Mouse (Mus musculus): Measurements from ENCODE around the gene Crim1. TPM values are rescaled to one million over a fixed set of nuclear protein-coding genes. Genes with fewer than 3 reads are reported as not detected.
A peak's percentile ranks its signal among the peaks of the same experiment; 100 is the strongest.

Gene Crim1
- polyA plus RNA-seq (2015; fragmentation: Nextera tagmentation; extraction: Ambion mirVana), result 4.7 and 5.1 TPM in 2 replicates

DNA sequence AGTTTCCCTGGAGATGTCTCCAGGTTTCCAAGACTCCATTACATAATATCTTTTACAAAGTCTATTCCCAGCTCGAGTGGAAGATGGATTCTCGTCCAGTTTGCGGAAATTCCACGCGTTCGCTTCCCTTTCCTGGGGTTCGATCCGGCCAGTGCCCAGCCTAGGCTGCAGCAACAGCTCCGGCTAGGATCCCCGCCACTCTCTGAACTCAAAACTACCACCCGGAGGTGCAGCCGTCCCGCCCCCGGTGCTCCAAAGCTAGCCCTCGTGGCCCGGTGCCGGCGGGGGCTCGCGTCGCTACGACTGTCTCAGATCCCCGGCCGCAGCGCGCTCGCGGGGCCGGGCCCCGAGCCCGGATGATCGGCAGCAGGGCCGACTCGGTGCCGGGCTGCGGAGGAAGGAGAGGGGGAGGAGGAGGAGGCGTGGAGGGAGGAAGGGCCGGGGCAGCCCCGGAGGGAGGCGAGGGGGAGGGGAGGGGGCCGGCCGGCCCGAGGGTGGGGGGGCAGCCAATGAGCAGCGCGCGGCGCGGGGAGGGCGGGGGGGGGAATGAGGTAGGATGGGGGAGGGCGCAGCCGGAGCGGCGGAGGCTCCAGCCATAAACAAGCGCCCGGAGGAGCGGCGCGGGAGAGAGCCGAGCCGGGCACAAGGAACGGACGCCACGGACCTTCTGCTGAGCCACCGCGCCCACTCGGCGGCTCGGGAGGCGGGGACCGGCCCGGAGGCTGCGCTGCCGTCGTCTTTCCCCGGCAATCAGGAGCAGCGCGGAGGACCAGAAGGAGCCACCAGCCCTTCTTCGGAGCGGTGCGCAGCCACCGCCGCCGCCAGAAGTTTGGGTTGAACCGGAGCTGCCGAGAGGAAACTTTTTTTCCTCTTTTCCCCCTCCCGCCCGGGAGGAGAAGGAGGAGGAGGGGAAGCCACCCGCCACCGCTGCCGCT is at the start of gene Crim1:
Gene Crim1 (plus strand): TSS at position 623 of the 935 bp plus-strand sequence.
- peak; percentile 84 for ATAC-seq (ENCODE audit: low read depth)
- no peaks in the 10 kb centered on the region for H3K36me3 ChIP-seq (ENCODE audit: control insufficient read depth, insufficient read depth, low read length)
- peaks cover 12% of the 10 kb centered on the region for H3K4me1 ChIP-seq (replicated peaks; ENCODE audit: control insufficient read depth, insufficient read depth, low read length)
- H3K9me3 ChIP-seq (ENCODE audit: control insufficient read depth, low read length), result no peaks in the 10 kb centered on the region
- peak within 1 kb of the TSS; percentile 86 for H3K27ac ChIP-seq (ENCODE audit: low read length)
- H3K27me3 ChIP-seq (ENCODE audit: control insufficient read depth, insufficient read depth, low read depth, low read length), result peaks cover 31% of the 10 kb centered on the region
- H3K9ac ChIP-seq (ENCODE audit: low read length), result peak within 1 kb of the TSS; percentile 76
- H3K4me2 ChIP-seq (ENCODE audit: low read depth, low read length), result peak within 1 kb of the TSS; percentile 86
- H3K4me3 ChIP-seq (ENCODE audit: low read length), result peak within 1 kb of the TSS; percentile 71
- under 1% methylated on average over 60 of the region's 90 CpGs for WGBS

- peaks cover 3% of the 10 kb centered on the region; the same call in 1 of the 2 replicates for H3K27me3 ChIP-seq (ENCODE audit: control insufficient read depth, insufficient read depth, low read depth, low read length)
- no peak overlapping the region for H3K27ac ChIP-seq (ENCODE audit: low read length)
- no peak for ATAC-seq (ENCODE audit: low read depth)
- WGBS, result 55% methylated on average over 13 of the region's 13 CpGs
- no peaks in the 10 kb centered on the region for H3K9me3 ChIP-seq (ENCODE audit: control insufficient read depth, low read length)
- no peak overlapping the region for H3K9ac ChIP-seq (ENCODE audit: low read length)
- H3K4me1 ChIP-seq (replicated peaks; ENCODE audit: control insufficient read depth, insufficient read depth, low read length), result no peaks in the 10 kb centered on the region
- no peaks in the 10 kb centered on the region for H3K36me3 ChIP-seq (ENCODE audit: control insufficient read depth, insufficient read depth, low read length)
- no peak overlapping the region for H3K4me3 ChIP-seq (ENCODE audit: low read length)
- H3K4me2 ChIP-seq (ENCODE audit: low read depth, low read length), result no peak overlapping the region
Measured at GRCm38 (mm10) chr17:78151479-78152282, 48.4 kb upstream of the Crim1 start.

- no peaks in the 10 kb centered on the region for H3K4me1 ChIP-seq (replicated peaks; ENCODE audit: control insufficient read depth, insufficient read depth, low read length)
- 0 out of 2 replicates have a peak, but pooled peaks have one; percentile 45 for ATAC-seq (ENCODE audit: low read depth)
- H3K9me3 ChIP-seq (ENCODE audit: control insufficient read depth, low read length), result no peaks in the 10 kb centered on the region
- H3K9ac ChIP-seq (ENCODE audit: low read length), result no peak overlapping the region
- H3K4me2 ChIP-seq (ENCODE audit: low read depth, low read length), result no peak overlapping the region
- no peaks in the 10 kb centered on the region for H3K36me3 ChIP-seq (ENCODE audit: control insufficient read depth, insufficient read depth, low read length)
- WGBS, result 23% methylated on average over 5 of the region's 5 CpGs
- H3K27me3 ChIP-seq (ENCODE audit: control insufficient read depth, insufficient read depth, low read depth, low read length), result no peaks in the 10 kb centered on the region
- H3K27ac ChIP-seq (ENCODE audit: low read length), result no peak overlapping the region
- H3K4me3 ChIP-seq (ENCODE audit: low read length), result no peak overlapping the region
Measured at GRCm38 (mm10) chr17:78163278-78163677, 36.8 kb upstream of the Crim1 start.

DNA sequence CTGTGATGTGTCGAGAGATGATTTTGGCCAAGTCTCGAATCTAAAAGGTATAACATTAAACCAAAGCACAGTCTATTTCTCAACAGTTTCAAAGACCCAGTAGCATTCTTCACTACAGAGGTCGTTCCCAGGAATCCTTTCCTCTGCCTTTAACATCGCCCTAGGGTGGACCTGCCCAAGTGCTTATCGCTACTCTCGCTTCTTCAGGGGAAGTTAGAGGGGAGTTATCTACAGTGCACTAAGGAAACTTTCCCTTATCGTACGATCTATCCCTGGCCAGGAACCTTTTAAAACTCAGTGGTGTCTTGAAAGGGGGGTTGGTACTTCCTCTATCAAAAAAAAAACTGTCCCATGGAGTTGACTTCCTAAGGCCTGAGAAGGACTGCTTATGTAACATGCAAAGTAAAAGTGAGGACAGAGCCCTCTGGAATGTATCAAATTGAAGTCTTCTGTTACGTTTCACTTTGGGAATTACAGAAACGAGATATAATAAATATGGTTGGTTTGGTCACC is 36.3 kb upstream of the Crim1 start:
- no peak overlapping the region for H3K9ac ChIP-seq (ENCODE audit: low read length)
- no peaks in the 10 kb centered on the region for H3K9me3 ChIP-seq (ENCODE audit: control insufficient read depth, low read length)
- no peak overlapping the region for H3K27ac ChIP-seq (ENCODE audit: low read length)
- no peak for ATAC-seq (ENCODE audit: low read depth)
- no peaks in the 10 kb centered on the region for H3K27me3 ChIP-seq (ENCODE audit: control insufficient read depth, insufficient read depth, low read depth, low read length)
- no peaks in the 10 kb centered on the region for H3K36me3 ChIP-seq (ENCODE audit: control insufficient read depth, insufficient read depth, low read length)
- no peaks in the 10 kb centered on the region for H3K4me1 ChIP-seq (replicated peaks; ENCODE audit: control insufficient read depth, insufficient read depth, low read length)
- H3K4me3 ChIP-seq (ENCODE audit: low read length), result no peak overlapping the region
- 68% methylated on average over 10 of the region's 10 CpGs for WGBS
- no peak overlapping the region for H3K4me2 ChIP-seq (ENCODE audit: low read depth, low read length)

DNA sequence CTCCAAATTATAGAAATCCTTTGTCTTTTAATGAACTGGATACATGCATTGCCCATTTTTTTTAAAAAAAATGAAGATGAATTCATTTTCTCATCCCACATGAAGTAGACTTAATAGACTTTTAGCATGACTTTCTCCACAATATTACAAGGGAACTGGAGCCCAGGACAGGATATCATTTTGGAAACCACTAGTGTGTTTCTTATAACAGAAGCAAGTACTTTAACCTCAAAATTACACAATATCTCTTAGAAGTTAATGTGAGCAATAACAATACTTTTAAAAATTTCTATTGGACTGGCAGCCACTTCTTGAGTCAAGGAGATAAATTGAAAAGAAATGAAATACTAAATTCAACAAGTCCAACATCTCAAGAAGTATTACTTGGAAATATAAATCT is 34.2 kb upstream of the Crim1 start:
- Histone ChIP-seq H3K4me1 (replicated peaks; ENCODE audit: control insufficient read depth, insufficient read depth, low read length) (no peaks in the 10 kb centered on the region), H3K9me3 (ENCODE audit: control insufficient read depth, low read length) (no peaks in the 10 kb centered on the region), H3K27ac (ENCODE audit: low read length) (no peak overlapping the region), H3K9ac (ENCODE audit: low read length) (no peak overlapping the region), H3K4me2 (ENCODE audit: low read depth, low read length) (no peak overlapping the region), H3K27me3 (ENCODE audit: control insufficient read depth, insufficient read depth, low read depth, low read length) (no peaks in the 10 kb centered on the region), H3K4me3 (ENCODE audit: low read length) (no peak overlapping the region), H3K36me3 (ENCODE audit: control insufficient read depth, insufficient read depth, low read length) (no peaks in the 10 kb centered on the region)
- ATAC-seq (ENCODE audit: low read depth), result no peak

DNA sequence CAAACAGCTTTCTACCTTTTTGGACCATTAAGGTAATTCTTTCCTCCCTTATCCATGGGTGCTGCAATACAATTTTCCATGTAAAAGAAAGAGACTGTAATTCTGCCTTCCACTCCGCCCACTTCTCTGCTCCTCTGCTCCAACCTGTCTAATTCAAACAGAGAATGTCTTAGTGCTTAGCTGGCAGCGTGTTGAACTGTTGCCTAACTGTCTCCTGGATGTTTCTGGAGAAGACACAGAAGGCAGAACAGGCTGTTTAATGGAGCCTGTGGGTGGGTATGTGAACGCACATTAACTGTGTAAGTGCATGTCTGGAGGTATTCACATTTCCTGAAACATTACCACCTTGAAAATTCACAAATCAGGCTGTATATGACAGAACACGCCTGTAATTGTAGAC is 33.5 kb upstream of the Crim1 start:
- Histone ChIP-seq H3K9me3 (ENCODE audit: control insufficient read depth, low read length) (no peaks in the 10 kb centered on the region), H3K4me3 (ENCODE audit: low read length) (no peak overlapping the region), H3K4me2 (ENCODE audit: low read depth, low read length) (no peak overlapping the region), H3K4me1 (replicated peaks; ENCODE audit: control insufficient read depth, insufficient read depth, low read length) (no peaks in the 10 kb centered on the region), H3K27me3 (ENCODE audit: control insufficient read depth, insufficient read depth, low read depth, low read length) (no peaks in the 10 kb centered on the region), H3K9ac (ENCODE audit: low read length) (no peak overlapping the region), H3K36me3 (ENCODE audit: control insufficient read depth, insufficient read depth, low read length) (no peaks in the 10 kb centered on the region), H3K27ac (ENCODE audit: low read length) (no peak overlapping the region)
- no peak for ATAC-seq (ENCODE audit: low read depth)
- WGBS, result 56% methylated on average over 4 of the region's 4 CpGs

DNA sequence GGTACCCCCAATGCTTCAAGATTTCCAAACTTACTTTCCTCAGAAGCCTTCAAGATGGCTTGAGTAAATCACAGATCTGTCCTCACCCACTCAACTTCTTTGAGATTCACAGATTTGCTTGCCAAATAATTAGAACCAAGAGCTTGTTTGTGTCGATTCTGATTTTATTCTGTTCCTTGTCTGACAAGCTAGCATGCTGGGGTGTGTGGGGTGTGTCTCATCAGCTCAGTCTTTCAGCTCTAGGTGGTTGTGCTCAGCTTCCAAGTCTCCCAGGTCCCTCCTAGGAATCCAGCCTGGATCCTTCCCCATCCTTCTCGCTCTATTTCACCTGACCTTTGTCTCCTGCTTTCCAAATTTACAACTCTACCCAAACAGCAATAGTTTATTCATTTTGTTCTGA is 27.7 kb upstream of the Crim1 start:
- Histone ChIP-seq H3K4me2 (ENCODE audit: low read depth, low read length) (no peak overlapping the region), H3K9ac (ENCODE audit: low read length) (no peak overlapping the region), H3K27me3 (ENCODE audit: control insufficient read depth, insufficient read depth, low read depth, low read length) (no peaks in the 10 kb centered on the region), H3K4me3 (ENCODE audit: low read length) (no peak overlapping the region), H3K9me3 (ENCODE audit: control insufficient read depth, low read length) (no peaks in the 10 kb centered on the region), H3K27ac (ENCODE audit: low read length) (no peak overlapping the region), H3K4me1 (replicated peaks; ENCODE audit: control insufficient read depth, insufficient read depth, low read length) (no peaks in the 10 kb centered on the region), H3K36me3 (ENCODE audit: control insufficient read depth, insufficient read depth, low read length) (no peaks in the 10 kb centered on the region)
- ATAC-seq (ENCODE audit: low read depth), result no peak
- 62% methylated on average over 2 of the region's 2 CpGs for WGBS

GRCm38 (mm10) chr17:78180766-78181165 is 19.3 kb upstream of the Crim1 start:
- Histone ChIP-seq H3K36me3 (ENCODE audit: control insufficient read depth, insufficient read depth, low read length) (no peaks in the 10 kb centered on the region), H3K27me3 (ENCODE audit: control insufficient read depth, insufficient read depth, low read depth, low read length) (no peaks in the 10 kb centered on the region), H3K4me1 (replicated peaks; ENCODE audit: control insufficient read depth, insufficient read depth, low read length) (no peaks in the 10 kb centered on the region), H3K27ac (ENCODE audit: low read length) (no peak overlapping the region), H3K9me3 (ENCODE audit: control insufficient read depth, low read length) (no peaks in the 10 kb centered on the region), H3K4me3 (ENCODE audit: low read length) (no peak overlapping the region), H3K4me2 (ENCODE audit: low read depth, low read length) (no peak overlapping the region), H3K9ac (ENCODE audit: low read length) (no peak overlapping the region)
- 83% methylated on average over 6 of the region's 6 CpGs for WGBS
- no peak for ATAC-seq (ENCODE audit: low read depth)

- Histone ChIP-seq H3K9me3 (ENCODE audit: control insufficient read depth, low read length) (no peaks in the 10 kb centered on the region), H3K27me3 (ENCODE audit: control insufficient read depth, insufficient read depth, low read depth, low read length) (peaks cover 17% of the 10 kb centered on the region), H3K4me3 (ENCODE audit: low read length) (no peak overlapping the region), H3K36me3 (ENCODE audit: control insufficient read depth, insufficient read depth, low read length) (no peaks in the 10 kb centered on the region), H3K9ac (ENCODE audit: low read length) (no peak overlapping the region), H3K27ac (ENCODE audit: low read length) (no peak overlapping the region), H3K4me2 (ENCODE audit: low read depth, low read length) (no peak overlapping the region), H3K4me1 (replicated peaks; ENCODE audit: control insufficient read depth, insufficient read depth, low read length) (0 out of 2 replicates have a peak, but pooled peaks cover 5% of the 10 kb centered on the region)
- 83% methylated on average over 5 of the region's 5 CpGs for WGBS
- no peak for ATAC-seq (ENCODE audit: low read depth)
Measured at GRCm38 (mm10) chr17:78196184-78196583, 3.9 kb upstream of the Crim1 start.
